Mouse (Mus musculus) small intestine, adult 2 months (tissue): ENCODE measurements around the gene Pank1. TPM values are rescaled to one million over a fixed set of nuclear protein-coding genes. Genes with fewer than 3 reads are reported as not detected.

Source experiments
- H3K27ac ChIP-seq: fragments of 200-500 bp; 2 replicates; pipeline ENCODE4 v1.5.1; 2012; ENCODE audit warnings: low read depth, low read length, control low read depth, inconsistent platforms; ENCODE audit not compliant: insufficient read depth
- H3K27me3 ChIP-seq: fragments of 200-500 bp; 2 replicates; pipeline ENCODE4 v1.6.1; 2012; ENCODE audit warnings: mild to moderate bottlenecking, moderate library complexity, low read length, inconsistent platforms; ENCODE audit not compliant: control insufficient read depth, insufficient read depth
- H3K36me3 ChIP-seq: fragments of 200-500 bp; 2 replicates; pipeline ENCODE4 v1.6.1; 2012; ENCODE audit warnings: mild to moderate bottlenecking, low read length, control low read depth, inconsistent platforms; ENCODE audit not compliant: control insufficient read depth, insufficient read depth
- H3K4me1 ChIP-seq: fragments of 200-500 bp; 2 replicates; pipeline ENCODE4 v1.6.1; 2012; ENCODE audit warnings: low read length, inconsistent platforms, mixed read lengths; ENCODE audit not compliant: control insufficient read depth, insufficient read depth, insufficient read length
- H3K4me3 ChIP-seq: fragments of 200-500 bp; 2 replicates; pipeline ENCODE4 v1.5.1; 2012; ENCODE audit warnings: low read depth, mild to moderate bottlenecking, control low read depth, inconsistent platforms, low read length, moderate library complexity
- CTCF ChIP-seq: fragments of 200-500 bp; IDR thresholded peaks from 2 replicates; pipeline ENCODE4 v1.5.1; 2012; ENCODE audit warnings: low read depth, mild to moderate bottlenecking, control low read depth, inconsistent platforms, low read length, moderate library complexity, mixed read lengths; ENCODE audit not compliant: insufficient replicate concordance, insufficient read length; ENCODE audit errors: extremely low read depth
- POLR2A ChIP-seq: fragments of 200-500 bp; IDR thresholded peaks from 2 replicates; pipeline ENCODE4 v1.6.1; 2012; ENCODE audit warnings: low read depth, mild to moderate bottlenecking, control low read depth, inconsistent platforms, low read length, moderate library complexity
- WGBS: fragments of 180-500 bp; shearing (Covaris S2); methylation state at CpG from one replicate; pipeline ENCODE4 v1.1.7; 2018; 5-methylcytosine and 5-hydroxymethylcytosine counted together
- polyA plus RNA-seq: library from polyadenylated mRNA; depleted of rRNA; stranded (reverse); fragments of >200 nt; gene quantifications from 2 replicates; pipeline ENCODE4 v1.2.3, GENCODE M21; 2012

The Pank1 gene
- polyA plus RNA-seq, 1 experiment = 1.1 TPM

- Histone ChIP-seq H3K27me3 (no peaks in the 10 kb centered on the region), H3K36me3 (no peaks in the 10 kb centered on the region), H3K4me3 (no peak overlapping the region), H3K27ac (no peak overlapping the region), H3K4me1 (no peaks in the 10 kb centered on the region)
- TF ChIP-seq CTCF (no peak), POLR2A (no peak)
Measured at GRCm38 (mm10) chr19:34912366-34912765, 33.1 kb upstream of the Pank1 start.

GRCm38 (mm10) chr19:34906772-34907171, 27.5 kb upstream of the Pank1 start:
- H3K4me3 ChIP-seq = no peak overlapping the region
- WGBS = 75% methylated on average over 5 of the region's 5 CpGs
- no peaks in the 10 kb centered on the region for H3K36me3 ChIP-seq
- H3K27ac ChIP-seq = no peak overlapping the region
- no peak for TF ChIP-seq CTCF
- no peak for TF ChIP-seq POLR2A
- H3K27me3 ChIP-seq = no peaks in the 10 kb centered on the region
- no peaks in the 10 kb centered on the region for H3K4me1 ChIP-seq

- Histone ChIP-seq H3K4me1 (no peaks in the 10 kb centered on the region), H3K36me3 (no peaks in the 10 kb centered on the region), H3K27ac (no peak overlapping the region), H3K4me3 (no peak overlapping the region), H3K27me3 (no peaks in the 10 kb centered on the region)
- TF ChIP-seq CTCF = no peak
- TF ChIP-seq POLR2A = no peak
- WGBS = 95% methylated on average over 7 of the region's 7 CpGs
Measured at GRCm38 (mm10) chr19:34905424-34905823, 26.2 kb upstream of the Pank1 start.

- Histone ChIP-seq H3K4me1 (no peaks in the 10 kb centered on the region), H3K27ac (no peak overlapping the region), H3K27me3 (no peaks in the 10 kb centered on the region), H3K36me3 (no peaks in the 10 kb centered on the region), H3K4me3 (no peak overlapping the region)
- 84% methylated on average over 5 of the region's 5 CpGs for WGBS
- TF ChIP-seq POLR2A (no peak), CTCF (no peak)
Measured at GRCm38 (mm10) chr19:34904032-34904431, 24.8 kb upstream of the Pank1 start.

GRCm38 (mm10) chr19:34901735-34902134, 22.5 kb upstream of the Pank1 start:
- Histone ChIP-seq H3K4me1 (no peaks in the 10 kb centered on the region), H3K27me3 (no peaks in the 10 kb centered on the region), H3K36me3 (no peaks in the 10 kb centered on the region), H3K4me3 (no peak overlapping the region), H3K27ac (no peak overlapping the region)
- TF ChIP-seq CTCF (no peak), POLR2A (no peak)
- WGBS = 86% methylated on average over 2 of the region's 2 CpGs

- WGBS = 90% methylated on average over 7 of the region's 7 CpGs
- no peaks in the 10 kb centered on the region for H3K27me3 ChIP-seq
- H3K27ac ChIP-seq = no peak overlapping the region
- no peak overlapping the region for H3K4me3 ChIP-seq
- no peaks in the 10 kb centered on the region for H3K4me1 ChIP-seq
- TF ChIP-seq CTCF (no peak), POLR2A (no peak)
- H3K36me3 ChIP-seq = no peaks in the 10 kb centered on the region
Measured at GRCm38 (mm10) chr19:34901266-34901665, 22.0 kb upstream of the Pank1 start.

- no peak overlapping the region for H3K27ac ChIP-seq
- H3K27me3 ChIP-seq = no peaks in the 10 kb centered on the region
- TF ChIP-seq CTCF (no peak), POLR2A (no peak)
- WGBS = 81% methylated on average over 4 of the region's 4 CpGs
- no peaks in the 10 kb centered on the region for H3K36me3 ChIP-seq
- H3K4me1 ChIP-seq = no peaks in the 10 kb centered on the region
- no peak overlapping the region for H3K4me3 ChIP-seq
Measured at GRCm38 (mm10) chr19:34898941-34899340, 19.7 kb upstream of the Pank1 start.
